Mouse (Mus musculus): ENCODE data around the gene Arhgap27.
A peak's percentile ranks its signal among the peaks of the same experiment; 100 is the strongest.

The Arhgap27 gene

DNA sequence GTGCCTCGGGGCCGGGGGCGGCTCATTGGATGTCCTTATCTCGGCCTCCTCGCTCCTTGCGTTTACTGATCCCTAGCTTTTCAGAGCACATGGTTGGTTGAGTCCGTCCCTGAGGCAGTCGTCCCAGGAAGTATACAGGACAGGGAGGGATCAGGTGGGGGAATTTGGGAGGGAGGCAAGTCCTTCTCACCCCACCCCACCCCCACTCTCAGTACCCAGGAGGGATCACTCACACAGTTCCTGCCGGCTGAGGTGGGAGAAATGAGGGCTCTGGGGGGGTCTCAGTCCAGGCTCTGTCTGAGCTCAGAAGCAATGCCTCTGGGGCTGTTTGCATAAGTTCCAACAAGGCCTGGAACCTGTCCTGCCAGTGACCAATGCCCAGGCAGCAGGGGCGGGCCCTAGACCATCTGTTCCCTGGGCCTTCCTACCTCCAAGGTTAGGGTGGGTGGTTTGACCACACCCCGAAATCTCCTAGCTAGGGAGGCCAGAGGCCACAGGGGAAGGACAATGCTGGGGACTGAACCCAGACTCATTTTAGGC lies 7.4 kb downstream of the Arhgap27 start:
- DNase-seq (ENCODE audit: low spot score in 2 of 2) = no peak

DNA sequence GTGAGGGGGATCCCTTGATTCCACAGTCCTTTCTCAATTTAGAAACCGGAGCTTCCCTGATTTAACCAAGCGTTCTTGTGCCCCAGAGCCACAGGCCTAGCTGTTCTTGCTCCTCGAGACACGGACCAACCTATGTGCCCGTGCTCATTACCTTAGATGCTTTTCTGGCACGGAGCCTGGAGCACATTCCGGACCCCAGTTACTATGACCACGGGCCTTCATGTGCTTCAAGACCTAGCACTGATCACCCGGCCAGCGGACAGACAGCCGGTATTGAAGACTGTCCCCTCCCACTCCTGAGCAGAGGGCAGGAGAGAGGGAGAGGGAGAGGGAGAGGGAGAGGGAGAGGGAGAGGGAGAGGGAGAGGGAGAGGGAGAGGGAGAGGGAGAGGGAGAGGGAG lies 8.2 kb downstream of the Arhgap27 start:
- DNase-seq (ENCODE audit: low spot score in 2 of 2) = no peak

DNA sequence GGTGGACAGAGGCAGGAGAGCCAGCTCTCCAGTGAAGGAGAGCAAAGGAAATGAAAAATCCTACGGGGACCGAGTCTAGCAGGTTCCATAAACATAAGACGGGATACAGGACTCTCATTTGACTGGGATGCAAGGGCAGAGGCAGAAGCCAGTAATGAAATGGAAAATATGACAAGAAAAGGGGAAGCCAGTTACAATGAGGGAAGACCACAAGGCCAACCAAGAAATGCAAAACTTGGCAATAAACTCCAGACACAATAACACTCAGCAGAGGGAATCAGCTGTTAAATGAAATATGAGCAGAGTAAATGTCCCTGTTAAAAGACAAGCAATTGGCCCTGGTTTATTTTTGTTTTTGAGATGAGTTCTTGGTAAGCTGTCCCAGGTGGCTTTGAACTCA lies 9.5 kb downstream of the Arhgap27 start:
- DNase-seq (ENCODE audit: low spot score in 2 of 2) = no peak

DNA sequence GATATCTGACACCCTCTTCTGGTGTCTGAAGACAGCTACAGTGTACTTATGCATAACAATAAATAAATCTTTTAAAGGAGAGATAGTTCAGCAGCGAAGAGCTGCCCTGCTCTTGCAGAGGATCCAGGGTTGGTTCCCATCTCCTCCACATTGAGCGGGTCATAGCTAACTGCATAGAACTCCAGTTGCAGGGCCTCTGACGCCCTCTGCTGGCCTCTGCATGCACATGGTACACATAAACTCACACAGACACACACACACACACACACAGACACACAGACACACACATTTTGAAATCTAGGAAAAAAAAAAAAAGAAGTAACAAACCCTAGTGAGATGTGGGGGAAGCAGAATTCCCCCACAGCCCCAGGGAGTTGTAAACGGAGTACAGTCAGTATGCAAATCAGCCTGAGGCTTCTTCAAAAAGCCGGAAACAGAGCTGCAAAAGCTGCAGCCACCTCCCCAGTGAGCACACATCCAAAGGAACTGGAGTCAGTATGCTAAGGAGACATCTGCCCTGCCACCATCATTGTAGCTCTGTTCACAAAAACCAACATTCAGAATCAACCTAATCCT lies 11.2 kb downstream of the Arhgap27 start:
- no peak for DNase-seq (ENCODE audit: low spot score in 2 of 2)

DNA sequence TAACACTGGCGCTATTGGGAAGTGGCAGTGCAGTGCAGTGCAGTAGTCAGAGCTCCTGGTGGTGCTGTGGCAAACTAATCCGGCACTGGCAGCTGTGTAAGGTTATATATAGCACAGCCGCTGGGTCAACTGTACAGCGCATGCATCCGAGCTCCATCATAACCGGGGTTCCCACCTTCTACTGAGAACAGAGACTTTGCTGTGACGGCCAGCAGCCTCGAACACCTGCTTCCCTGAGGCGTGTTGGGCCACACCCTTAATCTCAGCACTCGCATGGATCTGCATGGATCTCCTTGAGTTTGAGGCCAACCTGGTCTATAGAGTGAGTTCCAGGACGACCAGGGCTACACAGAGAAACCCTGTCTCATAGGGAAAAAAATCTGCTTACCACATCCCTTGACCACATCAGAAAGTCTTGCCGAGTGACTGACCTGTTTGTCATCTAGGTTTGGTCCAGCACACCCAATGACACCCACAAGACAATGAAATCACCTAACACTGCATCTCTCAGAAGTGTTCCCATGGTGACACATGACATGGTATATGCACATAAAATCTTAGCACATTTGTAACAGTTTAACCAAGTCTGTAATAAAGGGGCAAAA lies 12.7 kb downstream of the Arhgap27 start:
- no peak for DNase-seq (ENCODE audit: low spot score in 2 of 2)

DNA sequence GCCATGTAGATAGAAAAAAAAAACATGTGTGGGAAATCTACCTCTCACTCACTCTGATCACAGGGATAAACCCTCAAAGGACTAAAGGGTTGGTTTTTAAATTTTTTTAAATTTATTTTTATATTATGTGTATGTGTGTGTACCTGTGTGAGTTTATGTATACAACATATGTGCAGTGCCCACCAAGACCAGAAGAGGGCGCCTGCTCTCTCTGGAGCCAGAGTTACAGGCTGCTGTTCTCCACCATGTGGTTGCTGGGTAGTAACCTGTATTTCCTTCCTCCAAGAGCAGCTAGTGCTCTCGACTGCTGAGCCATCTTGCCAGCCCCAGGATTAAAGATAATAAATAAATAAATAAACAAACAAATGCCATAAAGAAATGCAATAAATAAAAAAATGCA lies 13.8 kb downstream of the Arhgap27 start:
- DNase-seq (ENCODE audit: low spot score in 2 of 2) = no peak

DNA sequence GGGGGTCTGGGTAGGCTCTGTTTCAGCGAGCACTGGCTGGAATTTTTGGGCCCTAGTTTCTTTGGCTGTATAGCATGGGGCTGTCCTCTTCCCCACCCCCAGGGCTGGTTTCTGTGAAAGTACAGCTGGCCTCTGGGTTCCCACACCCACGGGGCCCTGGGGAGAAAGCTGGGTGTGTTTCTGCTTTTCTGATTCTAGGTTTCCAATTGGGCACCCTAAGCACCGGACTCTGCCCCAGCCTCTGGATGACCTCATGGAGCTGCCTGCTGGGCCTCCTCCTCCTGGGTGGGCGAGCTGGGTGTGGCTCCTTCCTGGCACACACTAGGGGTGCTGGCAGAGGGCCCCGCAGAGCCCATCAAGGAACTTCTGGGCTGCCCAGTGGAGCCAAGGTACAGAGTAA lies 16.8 kb downstream of the Arhgap27 start:
- DNase-seq (ENCODE audit: low spot score in 2 of 2) = no peak

DNA sequence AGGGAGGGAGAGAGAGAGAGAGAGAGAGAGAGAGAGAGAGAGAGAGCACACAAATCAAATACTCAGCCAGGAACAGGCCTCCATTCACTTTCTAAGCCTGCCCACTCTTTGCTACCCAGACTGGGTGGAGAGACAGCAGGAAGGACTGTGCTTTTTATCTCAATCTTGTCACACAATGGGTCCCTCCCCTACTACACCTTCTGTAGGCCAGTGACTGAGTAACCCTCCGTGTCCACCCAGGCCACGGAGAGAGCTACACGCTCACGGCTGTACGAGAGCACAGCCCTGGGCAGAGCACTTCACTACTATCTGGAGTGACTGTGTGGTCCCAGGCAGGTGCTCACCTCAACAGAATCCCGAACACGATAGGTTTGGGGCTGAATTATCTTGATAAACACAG lies 17.3 kb downstream of the Arhgap27 start:
- no peak for DNase-seq (ENCODE audit: low spot score in 2 of 2)

DNA sequence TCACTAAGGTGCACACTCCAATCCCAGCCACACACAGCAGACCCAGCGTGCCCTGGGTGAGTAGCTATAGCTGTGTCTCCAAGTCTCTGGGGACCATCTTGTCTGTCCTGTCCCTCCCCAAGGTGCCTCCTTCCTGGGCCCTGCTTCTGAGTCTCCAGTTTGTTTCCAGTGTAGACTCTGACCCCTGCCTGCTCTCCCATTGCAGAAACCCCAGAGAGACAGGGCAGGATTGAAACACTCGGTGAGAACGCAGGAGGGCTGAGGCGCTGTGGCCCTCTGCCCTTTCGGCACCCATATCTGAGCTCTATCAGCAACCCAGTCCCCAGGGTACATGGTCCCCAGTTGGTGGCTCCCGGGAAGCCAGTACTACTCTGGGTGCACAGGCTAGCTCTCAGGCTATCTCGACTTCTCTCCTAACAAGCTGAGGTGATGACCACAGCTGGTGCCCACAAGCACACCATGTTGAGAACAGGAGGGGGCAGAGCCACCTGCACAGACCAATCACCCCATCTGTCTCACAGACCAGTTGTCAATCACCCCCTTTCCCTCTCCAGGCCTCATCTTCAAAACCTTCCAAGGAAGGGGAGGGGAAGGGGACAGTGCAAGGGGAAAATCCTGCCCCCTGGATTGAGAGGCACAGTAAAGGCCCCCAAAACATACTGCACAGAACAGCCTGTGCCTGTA lies 17.9 kb downstream of the Arhgap27 start:
- DNase-seq (ENCODE audit: low spot score in 2 of 2) = no peak

DNA sequence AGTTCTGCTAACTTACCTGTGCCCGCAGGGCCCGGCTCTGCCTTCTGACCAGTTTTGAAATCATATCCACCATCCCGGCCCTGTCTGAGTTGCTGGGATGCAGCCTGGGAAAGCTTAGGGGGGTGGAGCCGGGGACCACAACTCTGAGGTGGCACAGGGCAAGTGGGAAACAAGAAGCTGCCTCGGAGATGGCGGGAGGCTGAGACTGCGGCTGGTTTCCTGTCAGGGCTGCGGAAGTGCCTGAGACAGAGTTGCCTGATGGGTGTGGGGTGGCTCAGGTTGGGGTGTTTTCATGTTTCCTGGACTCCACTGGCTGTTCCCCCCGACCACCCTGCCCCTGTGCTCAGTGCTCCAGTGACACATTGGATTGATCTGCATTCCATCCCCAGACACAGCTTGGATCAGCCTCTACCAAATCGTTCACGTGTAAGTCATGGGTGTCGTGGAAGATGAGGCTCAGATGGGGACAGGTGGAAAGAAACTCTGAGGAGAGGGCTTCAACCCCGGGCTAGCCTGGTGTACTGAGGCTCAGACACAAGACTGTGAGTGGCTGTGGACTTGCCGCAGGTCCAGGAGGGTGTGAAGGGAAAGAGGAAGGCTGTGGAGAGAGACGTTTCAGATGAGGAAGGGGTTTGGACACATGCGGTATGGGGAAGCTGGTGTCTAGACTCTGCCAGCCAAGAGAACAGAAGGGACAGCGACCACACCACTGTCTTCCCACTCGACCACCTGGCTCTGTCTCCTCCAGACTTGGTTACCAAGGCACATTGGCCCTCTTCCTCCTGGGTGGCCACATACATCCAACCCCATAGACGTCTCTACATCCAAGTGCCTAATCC lies 18.8 kb downstream of the Arhgap27 start:
- DNase-seq (ENCODE audit: low spot score in 2 of 2) = peak; percentile 66 to 75

DNA sequence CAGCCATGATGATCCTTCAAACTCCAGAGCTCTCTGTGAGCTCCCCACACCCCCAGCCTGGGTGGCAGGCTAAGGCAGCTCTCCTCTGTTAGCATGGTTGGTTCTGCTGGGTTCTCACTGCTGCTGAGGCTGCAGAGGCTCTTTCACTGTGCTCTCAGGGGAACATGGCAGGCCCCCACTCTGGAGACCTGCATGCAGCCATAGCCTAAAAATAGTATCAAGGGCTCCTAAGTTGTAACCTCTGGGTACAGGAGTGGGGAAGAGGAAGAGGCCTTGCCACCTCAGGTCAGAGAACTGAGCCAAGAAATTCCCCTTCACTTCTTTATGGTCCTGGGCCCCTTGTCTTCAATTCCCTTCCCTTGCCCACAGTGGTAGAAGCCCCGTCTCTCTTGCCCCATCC lies 19.6 kb downstream of the Arhgap27 start:
- no peak for DNase-seq (ENCODE audit: low spot score in 2 of 2)

DNA sequence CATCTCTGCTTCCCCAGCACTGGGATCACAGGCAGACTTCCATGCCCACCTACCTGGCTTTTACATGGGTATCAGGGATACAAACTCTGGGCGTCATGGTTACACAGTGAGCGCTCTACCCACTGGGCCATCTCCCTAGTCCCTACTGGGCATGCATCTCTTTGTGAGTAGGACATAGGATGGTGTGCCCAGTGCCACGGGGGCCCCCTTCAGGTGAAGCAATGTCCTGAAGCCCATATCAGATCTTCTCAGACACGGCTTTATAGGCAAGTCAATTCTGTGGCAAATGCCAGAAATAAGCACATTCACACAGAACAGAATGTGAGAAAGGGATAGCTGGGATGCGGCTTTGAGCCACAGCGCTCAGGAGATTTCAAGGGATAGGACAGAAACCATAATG lies 20.4 kb downstream of the Arhgap27 start:
- DNase-seq (ENCODE audit: low spot score in 2 of 2) = no peak

DNA sequence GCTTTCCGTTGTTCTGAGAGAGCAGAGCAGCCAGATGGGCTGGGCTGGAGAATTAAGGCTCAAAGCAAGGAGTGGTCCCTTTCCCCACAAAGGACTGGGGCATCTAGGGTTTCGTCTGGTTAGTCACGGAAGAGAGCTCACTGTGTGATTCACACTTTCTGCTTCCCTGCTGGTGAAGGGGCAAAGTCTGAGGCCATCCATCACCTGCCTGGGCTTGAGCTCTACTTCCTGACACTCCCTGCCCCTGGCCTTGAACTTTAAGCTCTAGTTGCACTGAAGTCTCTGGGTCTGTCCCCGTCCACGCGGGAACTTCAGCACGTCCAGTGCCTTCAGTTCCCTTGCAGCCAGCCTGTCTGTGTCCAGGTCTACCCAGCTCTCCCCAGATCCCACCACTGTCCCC lies 22.8 kb downstream of the Arhgap27 start:
- no peak for DNase-seq (ENCODE audit: low spot score in 2 of 2)

DNA sequence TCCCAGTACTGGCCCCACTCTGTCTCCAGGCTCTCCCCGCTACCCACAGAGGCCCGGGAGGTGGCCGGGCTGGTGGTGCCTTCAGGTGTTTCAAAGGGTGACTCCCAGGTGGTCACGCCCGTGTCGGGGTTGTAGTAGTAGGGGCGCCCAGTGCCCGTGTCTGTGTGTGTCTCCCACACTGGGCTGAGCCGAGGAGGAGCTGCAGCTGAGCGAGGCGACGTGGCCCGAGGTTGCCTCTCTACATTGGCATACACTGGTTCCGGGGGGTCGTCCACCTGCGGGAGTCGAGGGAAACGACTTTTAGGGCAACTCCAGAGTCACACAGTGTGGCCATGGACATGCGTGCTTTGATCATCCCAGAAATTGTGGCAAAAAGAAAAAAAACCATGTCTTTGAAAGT lies 23.4 kb downstream of the Arhgap27 start:
- no peak for DNase-seq (ENCODE audit: low spot score in 2 of 2)

DNA sequence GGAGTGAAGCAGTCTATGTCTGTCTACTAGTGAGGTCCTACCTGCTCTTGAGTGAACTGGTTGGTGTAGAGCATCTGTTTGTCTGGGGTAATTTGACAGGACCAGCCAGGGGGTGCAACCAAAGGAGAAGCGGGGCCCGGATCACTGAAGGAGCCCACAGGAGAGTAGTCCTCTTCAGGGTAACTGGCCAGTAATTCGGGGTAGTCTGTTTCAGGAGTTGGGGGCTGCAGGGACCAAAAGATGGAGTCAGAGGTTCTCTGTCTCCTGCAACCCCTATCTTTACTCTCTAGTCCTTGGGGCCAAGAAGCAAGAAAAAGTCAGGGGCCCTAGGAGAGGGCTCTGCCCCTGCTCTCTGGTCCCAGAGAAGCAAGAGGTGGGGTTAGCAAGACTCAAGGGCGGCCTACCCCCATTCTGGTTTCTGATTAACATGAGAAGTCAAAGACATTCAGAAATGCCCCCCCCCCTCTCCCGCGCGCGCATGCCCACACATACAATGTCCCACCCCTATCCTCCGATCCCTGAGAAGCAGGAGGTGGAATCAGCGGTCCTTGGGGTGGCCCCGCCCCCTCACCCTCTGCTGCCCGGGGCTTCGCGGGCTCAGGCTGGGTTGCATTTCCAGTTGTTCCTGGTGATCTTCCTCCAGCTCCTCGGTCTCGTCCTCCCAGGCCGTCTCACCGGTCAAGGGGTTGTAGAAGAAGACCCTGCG lies 23.9 kb downstream of the Arhgap27 start:
- DNase-seq (ENCODE audit: low spot score in 2 of 2) = no peak

DNA sequence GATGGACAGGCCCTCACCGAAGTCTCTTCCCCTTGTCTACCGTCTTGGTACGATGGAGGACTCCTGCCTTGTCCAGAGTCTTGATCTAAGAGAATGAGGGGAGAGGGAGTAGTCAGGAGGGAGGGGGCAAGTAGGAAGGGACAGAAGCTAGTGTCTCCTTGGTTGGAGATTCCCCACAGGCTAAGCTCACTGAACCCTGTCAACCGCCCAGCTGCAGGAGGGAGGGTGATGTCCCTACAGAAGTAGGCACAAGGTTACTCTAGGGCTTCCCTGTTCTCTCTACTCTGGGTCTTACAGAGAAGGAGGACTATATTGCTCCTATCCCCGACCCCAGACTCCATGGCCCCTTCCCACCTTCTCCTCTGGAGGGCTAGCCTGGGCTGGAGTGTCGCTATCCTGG lies 24.8 kb downstream of the Arhgap27 start:
- no peak for DNase-seq (ENCODE audit: low spot score in 2 of 2)

DNA sequence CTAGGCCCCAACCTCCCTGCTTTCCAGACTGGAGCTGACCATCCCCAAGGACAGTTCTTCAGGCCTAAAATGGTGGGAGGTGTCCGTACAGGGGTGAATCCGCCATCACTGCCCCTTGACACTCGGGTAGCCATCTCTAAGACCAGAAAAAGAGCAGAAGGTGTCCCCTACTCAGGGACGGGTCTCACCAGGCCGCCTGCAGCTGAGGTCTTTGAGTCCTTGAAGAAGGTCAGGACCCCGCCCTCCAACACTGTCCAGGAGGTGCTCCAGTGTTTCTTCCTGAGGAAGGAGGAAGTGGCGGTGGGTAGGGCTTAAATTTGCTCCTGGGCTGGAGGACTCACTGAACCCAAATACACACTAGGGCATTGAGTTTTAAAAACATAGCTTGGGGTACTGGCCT lies 25.4 kb downstream of the Arhgap27 start:
- DNase-seq (ENCODE audit: low spot score in 2 of 2) = no peak

DNA sequence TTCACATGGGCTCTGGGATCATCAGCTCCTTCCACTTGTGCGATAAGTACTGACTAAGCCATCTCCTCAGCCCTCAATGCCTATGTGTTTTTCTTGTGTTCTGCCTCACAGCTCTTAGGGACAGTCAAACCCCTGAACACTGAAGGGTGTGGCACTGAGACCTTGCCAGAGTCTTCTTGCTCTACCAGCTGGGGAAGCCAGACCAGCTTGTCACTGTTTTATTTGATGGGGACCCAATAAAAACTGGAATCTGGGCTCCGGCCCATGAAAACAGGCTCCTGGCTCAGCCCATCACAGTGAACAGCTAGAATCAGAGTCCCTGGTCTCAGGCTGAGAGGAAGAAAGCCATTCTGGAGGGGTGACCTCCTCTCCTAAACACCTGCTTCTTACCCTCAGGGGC lies 26.3 kb downstream of the Arhgap27 start:
- DNase-seq (ENCODE audit: low spot score in 2 of 2) = no peak

DNA sequence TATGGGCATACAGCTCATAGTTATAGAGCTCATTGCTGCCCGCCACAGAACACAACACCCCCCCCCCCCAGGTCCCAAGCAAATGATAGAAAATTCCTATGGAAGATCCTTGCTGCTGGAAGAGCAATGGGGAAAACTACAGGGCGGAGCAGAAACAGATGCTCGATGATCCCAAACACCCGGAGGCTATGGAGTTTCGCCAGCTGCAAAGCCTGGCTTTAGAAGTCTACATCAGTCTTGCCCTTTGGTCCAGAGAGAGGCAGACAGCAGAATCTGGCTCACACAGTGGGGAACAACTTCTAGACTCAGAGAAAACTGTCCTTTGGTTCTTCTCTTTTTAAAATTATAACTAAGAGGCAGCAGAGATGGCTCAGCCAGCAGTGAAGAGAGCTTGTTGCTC lies 27.9 kb downstream of the Arhgap27 start:
- no peak for DNase-seq (ENCODE audit: low spot score in 2 of 2)

DNA sequence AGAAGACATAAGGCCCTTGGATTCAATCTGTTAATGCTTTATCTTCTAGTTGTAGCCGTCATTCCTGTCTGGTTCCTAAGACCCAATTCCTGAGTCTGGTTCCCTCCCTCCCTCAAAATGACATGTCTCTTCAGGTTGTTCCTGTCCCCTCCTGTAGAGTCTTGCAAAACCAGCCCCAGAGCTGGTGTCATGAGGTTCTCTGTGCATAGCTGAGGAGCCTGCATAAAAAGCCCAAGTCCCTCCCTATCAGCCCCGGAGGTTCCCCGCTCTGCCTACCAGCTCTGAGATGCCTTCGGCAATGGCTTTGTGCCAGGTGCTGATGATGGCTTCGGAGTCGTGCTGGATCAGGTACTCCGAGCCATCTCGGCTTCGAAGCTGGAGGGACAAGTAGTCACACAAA lies 28.6 kb downstream of the Arhgap27 start:
- DNase-seq (ENCODE audit: low spot score in 2 of 2) = no peak

DNA sequence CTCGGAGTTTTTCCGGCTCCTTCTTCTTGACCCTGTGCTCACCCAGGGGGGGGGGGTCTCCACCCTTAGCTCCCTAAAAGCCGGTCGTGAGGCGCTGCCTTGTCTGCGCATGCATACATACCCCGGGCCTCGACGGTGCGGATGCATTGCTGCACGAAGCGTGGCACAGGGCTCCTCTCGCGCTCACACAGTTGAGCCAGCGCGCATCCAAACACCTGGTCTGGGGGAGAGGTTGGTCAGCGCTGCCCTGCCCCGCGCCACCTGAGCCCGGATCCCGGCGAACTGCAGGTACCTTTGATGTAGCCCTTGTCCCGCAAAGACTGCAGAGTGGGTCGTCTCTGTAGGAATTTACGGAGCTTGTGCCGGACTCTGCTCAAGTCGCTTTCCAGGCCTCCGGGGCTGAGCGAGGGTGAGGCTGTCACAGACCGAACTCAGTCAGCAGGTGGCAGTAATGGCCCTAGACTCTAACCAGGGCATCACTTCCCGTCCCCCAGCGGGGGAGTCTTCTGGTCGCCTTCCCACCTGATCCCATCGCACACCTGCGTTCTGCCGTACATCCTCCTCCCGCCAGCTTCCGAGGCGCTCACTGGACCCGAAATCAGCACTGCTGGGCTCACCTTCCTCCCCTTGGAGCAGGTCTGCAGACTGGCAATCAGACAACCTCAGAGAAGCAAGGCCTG lies 29.6 kb downstream of the Arhgap27 start:
- no peak for DNase-seq (ENCODE audit: low spot score in 2 of 2)
